Mouse (Mus musculus): Measurements from ENCODE around the gene Gm498.

- TF ChIP-seq POLR2A (IDR thresholded peaks at IDR 0.05; ENCODE audit: insufficient read depth, low read depth, low read length) (no peak), CTCF (IDR thresholded peaks at IDR 0.05) (no peak)
Observed at GRCm38 (mm10) chr7:143944421-143944980, 77.9 kb downstream of the Gm498 start.

Data from heart, adult 2 months (tissue).